Mouse (Mus musculus) heart, embryonic 15.5 days (tissue): ENCODE data around the gene Ptprq. TPM values are rescaled to one million over a fixed set of nuclear protein-coding genes. Genes with fewer than 3 reads are reported as not detected.

ENCODE experiments used
- ATAC-seq: fragments of 200-750 bp; cut with Nextera tagmentation; replicated peaks from 2 replicates; pipeline ENCODE4 v1.8.0; 2017; ENCODE audit warnings: low read depth, moderate TSS enrichment; ENCODE audit not compliant: insufficient number of reproducible peaks, insufficient read depth, low FRiP score
- H3K27ac ChIP-seq: fragments of 300-500 bp; sonication (generic); 2 replicates; pipeline ENCODE4 v1.5.1; 2015; ENCODE audit warnings: mild to moderate bottlenecking, inconsistent platforms
- H3K27me3 ChIP-seq: fragments of 300-500 bp; sonication (generic); 2 replicates; pipeline ENCODE4 v1.6.1; 2015; ENCODE audit warnings: inconsistent platforms
- H3K36me3 ChIP-seq: fragments of 300-500 bp; sonication (generic); 2 replicates; pipeline ENCODE4 v1.6.1; 2015; ENCODE audit warnings: mild to moderate bottlenecking, inconsistent platforms
- H3K4me1 ChIP-seq: fragments of 300-500 bp; sonication (generic); replicated peaks from 2 replicates; pipeline ENCODE4 v1.6.1; 2015; ENCODE audit warnings: inconsistent platforms
- H3K4me2 ChIP-seq: fragments of 300-500 bp; sonication (generic); 2 replicates; pipeline ENCODE4 v1.6.1; 2015; ENCODE audit warnings: inconsistent platforms, mild to moderate bottlenecking, moderate library complexity
- H3K4me3 ChIP-seq: fragments of 300-500 bp; sonication (generic); 2 replicates; pipeline ENCODE4 v1.5.1; 2015; ENCODE audit warnings: mild to moderate bottlenecking, inconsistent platforms
- H3K9ac ChIP-seq: fragments of 300-500 bp; sonication (generic); 2 replicates; pipeline ENCODE4 v1.6.1; 2015; ENCODE audit warnings: mild to moderate bottlenecking, inconsistent platforms
- H3K9me3 ChIP-seq: fragments of 300-500 bp; sonication (generic); replicated peaks from 2 replicates; pipeline ENCODE4 v1.6.1; 2016; ENCODE audit warnings: inconsistent platforms
- WGBS: fragments of 180-500 bp; shearing (Covaris S2); methylation state at CpG from one replicate; pipeline ENCODE4 v1.1.7; 2015; ENCODE audit warnings: mixed read lengths; 5-methylcytosine and 5-hydroxymethylcytosine counted together
- polyA plus RNA-seq: library from polyadenylated mRNA; unstranded; fragments of >200 nt; fragmentation: Nextera tagmentation; extraction: Ambion mirVana; gene quantifications from 2 replicates; pipeline ENCODE4 v1.2.1, GENCODE M21; 2015

The Ptprq gene
- polyA plus RNA-seq, result 0.04 and 0.20 TPM in 2 replicates

DNA sequence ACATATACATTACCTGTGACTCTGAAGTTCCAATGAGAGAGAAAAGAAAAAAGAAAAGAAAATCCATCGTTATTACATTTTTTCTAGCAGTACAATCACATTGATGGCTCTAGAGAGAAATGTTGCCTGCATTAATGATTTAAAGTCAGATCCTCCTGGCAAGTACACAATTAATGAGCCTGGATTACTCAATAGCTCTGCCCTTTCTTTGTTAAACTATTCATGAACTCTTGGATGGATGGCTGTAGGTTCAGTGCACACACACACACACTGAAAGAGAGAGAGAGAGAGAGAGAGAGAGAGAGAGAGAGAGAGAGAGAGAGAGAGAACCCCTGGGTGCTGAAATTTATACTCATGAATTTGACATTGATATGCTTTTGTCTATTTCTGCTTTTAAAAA lies at the start of gene Ptprq:
Gene Ptprq (minus strand): TSS at position 246 of the 400 bp plus-strand sequence.
- Histone ChIP-seq H3K27ac (no peak within 1 kb of the TSS), H3K4me1 (no peaks in the 10 kb centered on the region), H3K27me3 (no peaks in the 10 kb centered on the region), H3K9ac (no peak within 1 kb of the TSS), H3K36me3 (no peaks in the 10 kb centered on the region), H3K4me2 (no peak within 1 kb of the TSS), H3K9me3 (no peaks in the 10 kb centered on the region), H3K4me3 (no peak within 1 kb of the TSS)
- no peak for ATAC-seq
- 75% methylated on average over 1 of the region's 1 CpGs for WGBS

DNA sequence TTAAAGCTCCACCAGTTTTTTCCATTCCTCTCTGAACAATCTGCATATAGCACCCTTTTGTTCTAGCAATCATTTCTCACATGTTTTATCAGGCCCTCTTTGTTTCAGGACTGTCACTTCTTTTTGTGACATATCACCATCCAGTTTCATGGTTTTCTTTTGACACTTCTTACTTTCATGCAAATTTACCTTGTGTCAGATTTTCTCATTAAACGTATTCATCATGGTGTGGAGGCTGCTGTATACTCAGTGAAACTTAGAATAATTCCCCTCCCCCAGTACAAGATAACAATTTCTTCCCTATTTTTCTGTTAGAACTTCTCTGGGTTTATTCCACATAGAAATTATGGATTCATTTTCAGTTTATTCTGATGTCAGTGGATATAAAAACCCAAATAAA lies 39.8 kb upstream of the Ptprq start:
- Histone ChIP-seq H3K4me3 (no peak overlapping the region), H3K36me3 (no peaks in the 10 kb centered on the region), H3K4me1 (no peaks in the 10 kb centered on the region), H3K4me2 (no peak overlapping the region), H3K27me3 (no peaks in the 10 kb centered on the region), H3K9ac (no peak overlapping the region), H3K27ac (no peak overlapping the region), H3K9me3 (no peaks in the 10 kb centered on the region)
- ATAC-seq, result no peak
- WGBS, result 69% methylated on average over 1 of the region's 1 CpGs

GRCm38 (mm10) chr10:107753471-107753870 lies 33.6 kb upstream of the Ptprq start:
- H3K4me1 ChIP-seq, result peaks cover 10% of the 10 kb centered on the region
- WGBS, result 84% methylated on average over 3 of the region's 3 CpGs
- no peaks in the 10 kb centered on the region for H3K36me3 ChIP-seq
- H3K4me3 ChIP-seq, result no peak overlapping the region
- no peaks in the 10 kb centered on the region for H3K9me3 ChIP-seq
- no peak overlapping the region for H3K27ac ChIP-seq
- no peak overlapping the region for H3K9ac ChIP-seq
- ATAC-seq, result no peak
- H3K4me2 ChIP-seq, result no peak overlapping the region
- no peaks in the 10 kb centered on the region for H3K27me3 ChIP-seq

GRCm38 (mm10) chr10:107752351-107753143 lies 32.7 kb upstream of the Ptprq start:
- Histone ChIP-seq H3K4me2 (peak overlapping the region; percentile 54), H3K4me1 (peaks cover 10% of the 10 kb centered on the region), H3K9ac (no peak overlapping the region), H3K27me3 (no peaks in the 10 kb centered on the region), H3K4me3 (peak overlapping the region; percentile 27), H3K36me3 (no peaks in the 10 kb centered on the region), H3K27ac (no peak overlapping the region), H3K9me3 (no peaks in the 10 kb centered on the region)
- 26% methylated on average over 15 of the region's 15 CpGs for WGBS
- ATAC-seq, result no peak

DNA sequence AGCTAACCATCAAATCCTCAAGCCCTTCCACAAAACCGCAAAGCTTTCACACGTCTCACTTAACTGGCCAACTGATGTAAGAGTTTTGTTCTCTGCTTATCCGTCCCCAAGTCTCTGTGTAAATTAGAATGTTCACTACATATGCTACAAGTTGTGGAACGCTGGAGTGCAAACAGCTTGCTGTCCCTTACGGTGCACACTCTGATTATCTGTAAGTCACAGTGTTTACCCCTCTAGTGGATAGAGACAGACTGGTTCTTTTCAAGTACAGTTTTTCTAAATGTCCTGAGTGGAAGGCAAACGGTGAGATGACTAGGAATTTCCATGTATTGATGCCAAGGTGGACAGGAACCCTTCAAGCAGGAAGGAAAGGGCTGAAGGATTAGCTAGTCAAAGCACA lies 32.1 kb upstream of the Ptprq start:
- Histone ChIP-seq H3K9ac (no peak overlapping the region), H3K27me3 (no peaks in the 10 kb centered on the region), H3K36me3 (no peaks in the 10 kb centered on the region), H3K4me2 (peak overlapping the region; percentile 54), H3K27ac (no peak overlapping the region), H3K4me1 (peaks cover 10% of the 10 kb centered on the region), H3K9me3 (no peaks in the 10 kb centered on the region), H3K4me3 (peak overlapping the region; percentile 27)
- 31% methylated on average over 6 of the region's 6 CpGs for WGBS
- no peak for ATAC-seq

DNA sequence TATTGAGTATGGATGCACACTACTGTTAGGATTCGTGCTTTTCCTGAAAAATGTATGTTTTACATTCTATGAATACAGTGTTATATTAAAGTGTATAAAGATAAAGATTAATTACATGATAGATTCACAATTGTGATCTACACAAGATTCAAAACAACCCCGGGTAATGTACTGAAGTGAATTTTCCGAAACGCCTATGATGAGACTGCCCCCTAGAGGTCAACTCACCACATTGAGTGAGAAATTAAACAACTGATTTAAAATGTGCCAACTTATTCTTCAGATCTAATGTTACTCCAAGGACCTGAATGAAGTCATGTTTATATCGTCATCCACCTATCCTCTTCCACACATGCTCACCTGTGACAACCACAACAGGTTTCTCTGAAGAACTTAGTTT lies 27.7 kb upstream of the Ptprq start:
- H3K4me2 ChIP-seq, result no peak overlapping the region
- H3K27ac ChIP-seq, result no peak overlapping the region
- H3K4me1 ChIP-seq, result peaks cover 7% of the 10 kb centered on the region; the same call in 1 of the 2 replicates
- no peak for ATAC-seq
- H3K9me3 ChIP-seq, result no peaks in the 10 kb centered on the region
- no peak overlapping the region for H3K9ac ChIP-seq
- 16% methylated on average over 5 of the region's 5 CpGs for WGBS
- H3K36me3 ChIP-seq, result no peaks in the 10 kb centered on the region
- no peak overlapping the region for H3K4me3 ChIP-seq
- no peaks in the 10 kb centered on the region for H3K27me3 ChIP-seq

- Histone ChIP-seq H3K9ac (no peak overlapping the region), H3K9me3 (no peaks in the 10 kb centered on the region), H3K4me2 (peak overlapping the region; percentile 19), H3K27me3 (no peaks in the 10 kb centered on the region), H3K4me1 (no peaks in the 10 kb centered on the region), H3K36me3 (no peaks in the 10 kb centered on the region), H3K4me3 (no peak overlapping the region), H3K27ac (no peak overlapping the region)
- WGBS, result 19% methylated on average over 9 of the region's 9 CpGs
- ATAC-seq, result no peak
Measured at GRCm38 (mm10) chr10:107746717-107747116, 26.9 kb upstream of the Ptprq start.

DNA sequence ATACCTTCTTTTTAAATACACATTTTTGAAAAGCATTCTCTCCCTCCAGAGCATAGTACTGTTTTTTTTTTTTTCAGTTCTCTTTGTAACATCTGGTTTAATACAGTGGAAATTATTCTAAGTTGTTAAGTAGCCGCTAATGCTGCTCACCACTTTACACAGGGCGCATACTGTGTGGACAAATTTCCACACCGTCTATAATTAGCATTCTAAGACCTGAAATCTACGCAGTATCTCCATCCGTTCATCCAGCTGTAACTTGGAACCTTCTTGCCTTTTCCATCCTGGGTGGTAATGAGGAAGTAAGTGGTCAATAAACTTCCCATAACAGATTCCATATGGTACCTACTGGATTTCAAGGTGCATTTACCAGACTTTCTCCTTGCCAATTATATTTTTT lies 20.0 kb upstream of the Ptprq start:
- 74% methylated on average over 5 of the region's 5 CpGs for WGBS
- no peak for ATAC-seq
- H3K4me3 ChIP-seq, result no peak overlapping the region
- H3K4me1 ChIP-seq, result no peaks in the 10 kb centered on the region
- H3K36me3 ChIP-seq, result no peaks in the 10 kb centered on the region
- H3K9me3 ChIP-seq, result no peaks in the 10 kb centered on the region
- H3K9ac ChIP-seq, result no peak overlapping the region
- H3K27me3 ChIP-seq, result no peaks in the 10 kb centered on the region
- no peak overlapping the region for H3K27ac ChIP-seq
- H3K4me2 ChIP-seq, result no peak overlapping the region

GRCm38 (mm10) chr10:107737743-107738142 lies 17.9 kb upstream of the Ptprq start:
- ATAC-seq, result no peak
- H3K4me2 ChIP-seq, result no peak overlapping the region
- no peak overlapping the region for H3K27ac ChIP-seq
- no peaks in the 10 kb centered on the region for H3K27me3 ChIP-seq
- H3K4me1 ChIP-seq, result no peaks in the 10 kb centered on the region
- H3K36me3 ChIP-seq, result no peaks in the 10 kb centered on the region
- no peak overlapping the region for H3K4me3 ChIP-seq
- no peaks in the 10 kb centered on the region for H3K9me3 ChIP-seq
- 80% methylated on average over 6 of the region's 6 CpGs for WGBS
- no peak overlapping the region for H3K9ac ChIP-seq

- Histone ChIP-seq H3K9ac (no peak overlapping the region), H3K4me1 (no peaks in the 10 kb centered on the region), H3K27me3 (no peaks in the 10 kb centered on the region), H3K9me3 (no peaks in the 10 kb centered on the region), H3K27ac (no peak overlapping the region), H3K4me2 (no peak overlapping the region), H3K4me3 (no peak overlapping the region), H3K36me3 (no peaks in the 10 kb centered on the region)
- WGBS, result 78% methylated on average over 7 of the region's 7 CpGs
- no peak for ATAC-seq
Measured at GRCm38 (mm10) chr10:107735448-107735847, 15.6 kb upstream of the Ptprq start.

DNA sequence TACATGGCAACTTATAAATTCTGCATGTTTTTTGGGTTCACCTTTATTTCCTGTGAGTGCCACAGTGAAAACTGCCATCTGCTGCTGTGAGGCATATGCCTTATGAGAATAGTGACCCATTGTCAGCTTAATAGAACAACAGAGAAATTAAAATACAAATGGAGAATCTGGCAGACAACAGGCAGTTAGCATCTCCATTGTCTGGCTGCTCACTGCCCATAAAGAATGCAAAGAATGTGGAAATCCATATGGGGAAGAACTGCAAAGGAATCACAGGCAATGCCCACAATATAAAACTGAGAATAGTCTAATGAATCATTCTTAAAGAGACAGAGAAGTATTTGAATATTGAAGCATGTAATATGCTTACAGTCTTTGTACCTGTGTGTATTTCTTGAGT lies 14.5 kb upstream of the Ptprq start:
- no peak overlapping the region for H3K4me3 ChIP-seq
- no peaks in the 10 kb centered on the region for H3K27me3 ChIP-seq
- H3K27ac ChIP-seq, result no peak overlapping the region
- no peaks in the 10 kb centered on the region for H3K9me3 ChIP-seq
- no peak for ATAC-seq
- H3K36me3 ChIP-seq, result no peaks in the 10 kb centered on the region
- H3K4me1 ChIP-seq, result no peaks in the 10 kb centered on the region
- H3K9ac ChIP-seq, result no peak overlapping the region
- H3K4me2 ChIP-seq, result no peak overlapping the region

DNA sequence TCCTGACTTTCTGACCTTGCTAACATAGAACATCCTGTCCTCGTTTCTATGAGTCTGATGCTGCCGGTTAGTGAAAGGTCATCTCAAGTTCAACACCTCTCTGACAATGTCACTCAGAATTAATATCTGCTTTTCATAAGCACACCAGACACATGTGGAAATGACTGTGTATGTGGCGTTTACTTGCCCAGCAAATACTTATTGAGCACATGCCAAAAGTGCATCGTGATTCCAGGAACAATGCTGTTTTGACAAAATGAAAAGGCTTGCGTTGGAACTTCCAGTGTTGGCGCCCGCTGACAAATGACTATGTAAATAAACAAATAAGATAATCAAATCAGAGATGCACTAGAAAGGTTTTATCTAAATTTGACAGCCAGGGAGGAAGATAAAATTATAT lies 5.8 kb upstream of the Ptprq start:
- Histone ChIP-seq H3K36me3 (no peaks in the 10 kb centered on the region), H3K4me3 (no peak overlapping the region), H3K27ac (no peak overlapping the region), H3K4me2 (no peak overlapping the region), H3K27me3 (no peaks in the 10 kb centered on the region), H3K9ac (no peak overlapping the region), H3K9me3 (no peaks in the 10 kb centered on the region), H3K4me1 (0 out of 2 replicates have a peak, but pooled peaks cover 3% of the 10 kb centered on the region)
- 32% methylated on average over 7 of the region's 7 CpGs for WGBS
- ATAC-seq, result no peak
